Mouse (Mus musculus): Measurements from ENCODE around the gene Gtf2ird2. TPM values are rescaled to one million over a fixed set of nuclear protein-coding genes. Genes with fewer than 3 reads are reported as not detected.
A peak's percentile ranks its signal among the peaks of the same experiment; 100 is the strongest.

Gene Gtf2ird2
- polyA plus RNA-seq, 1 experiment from 2014 or later = 6.9 TPM

DNA sequence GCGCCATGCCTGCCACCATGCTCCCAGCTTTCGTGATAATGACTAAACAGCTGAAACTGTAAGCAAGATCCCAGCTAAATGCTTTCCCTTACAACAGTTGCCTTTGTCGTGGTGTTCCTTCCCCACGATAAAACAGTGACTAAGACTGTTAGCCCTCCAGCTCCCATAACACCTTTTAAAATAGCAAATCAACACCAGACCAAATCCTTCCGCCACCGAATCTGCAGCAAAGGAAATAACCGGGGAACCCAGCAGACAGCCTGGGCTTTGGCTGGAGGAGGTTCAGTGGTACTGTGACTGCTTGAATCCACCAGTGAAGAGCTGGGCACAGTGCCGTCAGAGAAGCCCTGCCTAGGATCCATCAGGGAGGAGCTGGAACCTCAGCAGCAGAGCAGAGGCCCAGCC, 65.4 kb downstream of the Gtf2ird2 start:
- TF ChIP-seq CTCF (IDR thresholded peaks at IDR 0.05; ENCODE audit: low read depth) = no peak
- Histone ChIP-seq H3K4me1 (replicated peaks; ENCODE audit: insufficient read depth, low read length) (no peaks in the 10 kb centered on the region), H3K36me3 (ENCODE audit: insufficient read depth, low read length) (peaks cover 92% of the 10 kb centered on the region), H3K4me2 (ENCODE audit: low read length) (no peak overlapping the region), H3K4me3 (replicated peaks; ENCODE audit: low read depth, low read length) (no peak overlapping the region), H3K9ac (ENCODE audit: low read depth, low read length) (no peak overlapping the region), H3K9me3 (replicated peaks; ENCODE audit: low read length) (no peaks in the 10 kb centered on the region), H3K27me3 (ENCODE audit: insufficient read depth, low read length) (no peaks in the 10 kb centered on the region), H3K27ac (no peak overlapping the region)
- 92% methylated on average over 8 of the region's 8 CpGs for WGBS
- DNase-seq (ENCODE audit: low spot score) = no peak
- ATAC-seq (replicated peaks; ENCODE audit: low FRiP score, low read depth) = no peak

DNA sequence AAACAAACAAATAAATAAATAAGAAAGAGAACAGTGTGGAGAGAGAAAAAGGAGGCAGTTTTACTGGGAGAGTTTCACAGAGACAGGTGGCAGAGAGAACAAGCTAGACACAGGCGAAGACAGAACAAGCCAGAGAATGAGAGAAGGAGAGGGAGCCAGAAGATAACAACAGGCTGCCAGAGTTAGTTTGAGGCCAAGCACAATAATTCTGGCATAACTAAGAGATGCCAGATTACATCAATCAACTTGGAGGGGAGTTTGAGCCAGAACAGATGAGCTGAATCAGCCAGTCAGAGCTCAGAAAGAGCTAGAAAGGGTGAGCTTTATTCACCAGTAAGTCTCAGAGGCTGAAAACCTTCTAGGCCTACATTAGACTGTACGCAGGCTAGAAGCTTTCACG, 66.8 kb downstream of the Gtf2ird2 start:
- WGBS = 86% methylated on average over 3 of the region's 3 CpGs
- no peak for ATAC-seq (replicated peaks; ENCODE audit: low FRiP score, low read depth)
- H3K9ac ChIP-seq (ENCODE audit: low read depth, low read length) = no peak overlapping the region

GRCm38 (mm10) chr5:134251083-134251482, 67.3 kb downstream of the Gtf2ird2 start:
- DNase-seq (ENCODE audit: low spot score) = no peak
- no peaks in the 10 kb centered on the region for H3K9me3 ChIP-seq (replicated peaks; ENCODE audit: low read length)
- peaks cover 96% of the 10 kb centered on the region for H3K36me3 ChIP-seq (ENCODE audit: insufficient read depth, low read length)
- ATAC-seq (replicated peaks; ENCODE audit: low FRiP score, low read depth) = no peak
- no peaks in the 10 kb centered on the region for H3K4me1 ChIP-seq (replicated peaks; ENCODE audit: insufficient read depth, low read length)
- no peak overlapping the region for H3K27ac ChIP-seq
- H3K27me3 ChIP-seq (ENCODE audit: insufficient read depth, low read length) = no peaks in the 10 kb centered on the region
- 99% methylated on average over 4 of the region's 4 CpGs for whole genome bisulfite sequencing
- H3K4me3 ChIP-seq (replicated peaks; ENCODE audit: low read depth, low read length) = no peak overlapping the region
- TF ChIP-seq CTCF (IDR thresholded peaks at IDR 0.05; ENCODE audit: low read depth) = no peak
- H3K4me2 ChIP-seq (ENCODE audit: low read length) = no peak overlapping the region
- no peak overlapping the region for H3K9ac ChIP-seq (ENCODE audit: low read depth, low read length)

More for the DNA sequence above, 66.8 kb downstream of the Gtf2ird2 start:
- no peak for DNase-seq (ENCODE audit: low spot score)
- no peak for TF ChIP-seq CTCF (IDR thresholded peaks at IDR 0.05; ENCODE audit: low read depth)
- Histone ChIP-seq H3K27me3 (ENCODE audit: insufficient read depth, low read length) (no peaks in the 10 kb centered on the region), H3K9me3 (replicated peaks; ENCODE audit: low read length) (no peaks in the 10 kb centered on the region), H3K36me3 (ENCODE audit: insufficient read depth, low read length) (peaks cover 93% of the 10 kb centered on the region), H3K27ac (no peak overlapping the region), H3K4me2 (ENCODE audit: low read length) (no peak overlapping the region), H3K4me3 (replicated peaks; ENCODE audit: low read depth, low read length) (no peak overlapping the region), H3K4me1 (replicated peaks; ENCODE audit: insufficient read depth, low read length) (no peaks in the 10 kb centered on the region)

- ATAC-seq (replicated peaks; ENCODE audit: low FRiP score, low read depth) (no peak), DNase-seq (ENCODE audit: low spot score) (no peak)
- 71% methylated on average over 3 of the region's 3 CpGs for WGBS
- Histone ChIP-seq H3K36me3 (ENCODE audit: insufficient read depth, low read length) (peaks cover 90% of the 10 kb centered on the region), H3K9me3 (replicated peaks; ENCODE audit: low read length) (no peaks in the 10 kb centered on the region), H3K27ac (no peak overlapping the region), H3K4me1 (replicated peaks; ENCODE audit: insufficient read depth, low read length) (no peaks in the 10 kb centered on the region), H3K27me3 (ENCODE audit: insufficient read depth, low read length) (no peaks in the 10 kb centered on the region), H3K4me3 (replicated peaks; ENCODE audit: low read depth, low read length) (no peak overlapping the region), H3K4me2 (ENCODE audit: low read length) (no peak overlapping the region), H3K9ac (ENCODE audit: low read depth, low read length) (no peak overlapping the region)
- TF ChIP-seq CTCF (IDR thresholded peaks at IDR 0.05; ENCODE audit: low read depth) = peak; percentile 45; the same call in 1 of the 2 replicates
Observed at GRCm38 (mm10) chr5:134253806-134254205, 70.0 kb downstream of the Gtf2ird2 start.

DNA sequence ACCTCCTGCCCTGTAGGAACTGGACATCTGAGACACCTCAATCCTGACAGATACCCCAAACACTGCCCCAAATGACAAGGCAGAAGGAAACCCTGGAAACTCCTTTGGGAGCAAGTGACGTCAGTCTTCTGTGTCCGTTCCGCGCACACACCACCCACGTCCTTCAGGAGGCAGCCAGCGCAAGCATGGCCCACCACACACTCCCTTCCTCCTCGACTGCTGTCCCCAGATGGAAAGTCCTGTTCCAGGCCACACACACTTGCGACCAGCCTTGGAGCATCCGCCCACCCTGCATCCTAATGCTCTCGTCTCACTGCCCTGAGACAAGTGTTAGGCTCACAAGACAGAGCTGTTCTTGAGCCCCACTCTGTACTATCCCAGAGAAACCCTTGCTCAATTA, 71.5 kb downstream of the Gtf2ird2 start:
- Histone ChIP-seq H3K27ac (no peak overlapping the region), H3K9ac (ENCODE audit: low read depth, low read length) (no peak overlapping the region), H3K4me3 (replicated peaks; ENCODE audit: low read depth, low read length) (no peak overlapping the region), H3K9me3 (replicated peaks; ENCODE audit: low read length) (no peaks in the 10 kb centered on the region), H3K4me2 (ENCODE audit: low read length) (no peak overlapping the region), H3K36me3 (ENCODE audit: insufficient read depth, low read length) (peaks cover 91% of the 10 kb centered on the region), H3K4me1 (replicated peaks; ENCODE audit: insufficient read depth, low read length) (no peaks in the 10 kb centered on the region), H3K27me3 (ENCODE audit: insufficient read depth, low read length) (no peaks in the 10 kb centered on the region)
- DNase-seq (ENCODE audit: low spot score) (no peak), ATAC-seq (replicated peaks; ENCODE audit: low FRiP score, low read depth) (no peak)
- WGBS = 92% methylated on average over 10 of the region's 10 CpGs
- TF ChIP-seq CTCF (IDR thresholded peaks at IDR 0.05; ENCODE audit: low read depth) = no peak

GRCm38 (mm10) chr5:134257349-134258031, 73.7 kb downstream of the Gtf2ird2 start:
- H3K36me3 ChIP-seq (ENCODE audit: insufficient read depth, low read length) = peaks cover 89% of the 10 kb centered on the region
- 0 out of 2 replicates have a peak overlapping the region, but pooled peaks have one; percentile 36 for H3K27ac ChIP-seq
- H3K27me3 ChIP-seq (ENCODE audit: insufficient read depth, low read length) = no peaks in the 10 kb centered on the region
- 89% methylated on average over 13 of the region's 13 CpGs for WGBS
- DNase-seq (ENCODE audit: low spot score) (no peak), ATAC-seq (replicated peaks; ENCODE audit: low FRiP score, low read depth) (no peak)
- no peak overlapping the region for H3K4me3 ChIP-seq (replicated peaks; ENCODE audit: low read depth, low read length)
- H3K9me3 ChIP-seq (replicated peaks; ENCODE audit: low read length) = no peaks in the 10 kb centered on the region
- no peak overlapping the region for H3K9ac ChIP-seq (ENCODE audit: low read depth, low read length)
- no peak overlapping the region for H3K4me2 ChIP-seq (ENCODE audit: low read length)
- no peak for TF ChIP-seq CTCF (IDR thresholded peaks at IDR 0.05; ENCODE audit: low read depth)
- no peaks in the 10 kb centered on the region for H3K4me1 ChIP-seq (replicated peaks; ENCODE audit: insufficient read depth, low read length)

DNA sequence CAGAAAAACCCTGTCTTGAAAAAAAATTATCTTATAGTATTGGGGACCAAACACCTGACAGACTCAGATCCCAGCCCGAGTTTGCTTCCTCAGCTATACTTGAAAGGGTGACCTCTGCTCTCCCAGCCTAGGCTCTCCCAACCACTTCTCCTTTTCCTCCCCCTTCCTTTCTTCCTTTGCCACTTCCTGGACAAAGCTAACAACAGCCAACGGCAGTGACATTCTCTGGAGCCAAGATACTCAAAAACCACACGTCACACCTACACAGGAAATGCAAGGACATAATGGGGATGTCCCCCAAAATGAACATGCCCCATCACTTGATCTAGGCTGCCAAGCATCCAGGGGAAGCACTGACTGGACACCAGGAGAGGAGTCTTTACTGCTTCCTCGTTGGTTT, 74.6 kb downstream of the Gtf2ird2 start:
- Histone ChIP-seq H3K4me3 (replicated peaks; ENCODE audit: low read depth, low read length) (no peak overlapping the region), H3K27me3 (ENCODE audit: insufficient read depth, low read length) (no peaks in the 10 kb centered on the region), H3K9ac (ENCODE audit: low read depth, low read length) (no peak overlapping the region), H3K36me3 (ENCODE audit: insufficient read depth, low read length) (peaks cover 88% of the 10 kb centered on the region), H3K27ac (no peak overlapping the region), H3K9me3 (replicated peaks; ENCODE audit: low read length) (no peaks in the 10 kb centered on the region), H3K4me2 (ENCODE audit: low read length) (no peak overlapping the region), H3K4me1 (replicated peaks; ENCODE audit: insufficient read depth, low read length) (no peaks in the 10 kb centered on the region)
- 74% methylated on average over 4 of the region's 4 CpGs for WGBS
- TF ChIP-seq CTCF (IDR thresholded peaks at IDR 0.05; ENCODE audit: low read depth) = no peak
- DNase-seq (ENCODE audit: low spot score) (no peak), ATAC-seq (replicated peaks; ENCODE audit: low FRiP score, low read depth) (no peak)
